Mouse (Mus musculus): ENCODE results near the gene Naglu. TPM values are rescaled to one million over a fixed set of nuclear protein-coding genes. Genes with fewer than 3 reads are reported as not detected.
"Not testable (repeated sequence)": the region's sequence is repeated elsewhere in the genome, so short reads cannot be mapped to it uniquely, and the experiment has no call there.

Naglu gene
- total RNA-seq, 2 experiments from 2014 or later, result 9.0 to 10.1 TPM

GRCm38 (mm10) chr11:101125008-101125407 is 55.2 kb downstream of the Naglu start:
- not testable (repeated sequence) for DNase-seq

- DNase-seq, result peak; percentile 31
These were observed 57.3 kb downstream of the Naglu start for GRCm38 (mm10) chr11:101127075-101127474.

Small RNA genes within 50 kb of the gene (microRNA-seq; reads per million reads assigned to microRNA genes)
- 0.41 to 1.0 reads per million in 2 experiments for gene Mir6928

Other genes starting within 250 kb of the Naglu start
- gene Stat5b, start 219.3 kb upstream of the Naglu start, total RNA-seq (2021), result 10 to 100 TPM; 45.4 to 52.4 TPM
- gene Stat5a, start 210.7 kb upstream of the Naglu start, total RNA-seq (2021), result 10 to 100 TPM; 15.7 to 17.4 TPM
- 100 to 1,000 TPM; 111 to 115 TPM for gene Stat3, start 130.5 kb upstream of the Naglu start, total RNA-seq (2021)
- 100 to 1,000 TPM; 479 to 498 TPM for gene Cavin1, start 99.1 kb upstream of the Naglu start, total RNA-seq (2021)
- 100 to 1,000 TPM; 112 to 115 TPM for gene Atp6v0a1, start 60.6 kb upstream of the Naglu start, total RNA-seq (2021)
- not detected for gene Hsd17b1, start 8.4 kb downstream of the Naglu start, total RNA-seq (2021)
- 10 to 100 TPM; 15.4 to 16.2 TPM for gene Coasy, start 12.6 kb downstream of the Naglu start, total RNA-seq (2021)
- gene Mlx, start 17.3 kb downstream of the Naglu start, total RNA-seq (2021), result 10 to 100 TPM; 17.5 to 17.7 TPM
- gene Psmc3ip, start 25.4 kb downstream of the Naglu start, total RNA-seq (2021), result 10 to 100 TPM; 11.7 to 13.6 TPM
- gene Retreg3, start 49.9 kb downstream of the Naglu start, total RNA-seq (2021), result 10 to 100 TPM; 32.1 to 32.3 TPM
- gene Tubg1, start 49.9 kb downstream of the Naglu start, total RNA-seq (2021), result 10 to 100 TPM; 53.5 to 53.7 TPM
- gene Tubg2, start 85.9 kb downstream of the Naglu start, total RNA-seq (2021), result 1 to 10 TPM; 6.6 to 7.0 TPM
- 1 to 10 TPM; 1.5 to 1.6 TPM for gene Cntnap1, start 100.5 kb downstream of the Naglu start, total RNA-seq (2021)
- 10 to 100 TPM; 23.1 to 27.3 TPM for gene Plekhh3, start 101.3 kb downstream of the Naglu start, total RNA-seq (2021)
- gene Ccr10, start 105.4 kb downstream of the Naglu start, total RNA-seq (2021), result not detected
- gene Ezh1, start 156.5 kb downstream of the Naglu start, total RNA-seq (2021), result 10 to 100 TPM; 14.7 to 15.0 TPM
- gene Ramp2, start 176.0 kb downstream of the Naglu start, total RNA-seq (2021), result 100 to 1,000 TPM; 122 to 134 TPM
- gene Vps25, start 183.7 kb downstream of the Naglu start, total RNA-seq (2021), result 10 to 100 TPM; 87.6 to 88.7 TPM
- gene Wnk4, start 190.6 kb downstream of the Naglu start, total RNA-seq (2021), result 1 to 10 TPM; 4.5 to 7.2 TPM
- gene Cntd1, start 209.0 kb downstream of the Naglu start, total RNA-seq (2021), result under 1 TPM; 0.41 to 0.47 TPM
- 10 to 100 TPM; 86.3 to 90.1 TPM for gene Coa3, start 209.1 kb downstream of the Naglu start, total RNA-seq (2021)
- 100 to 1,000 TPM; 103 to 106 TPM for gene Becn1, start 232.3 kb downstream of the Naglu start, total RNA-seq (2021)
- 100 to 1,000 TPM in 1 of 2 experiments, 10 to 100 TPM in 1; 88.7 to 103 TPM for gene Psme3, start 246.2 kb downstream of the Naglu start, total RNA-seq (2021)

Data from heart, postnatal 4 days (tissue).